Mouse (Mus musculus): ENCODE measurements around the gene Hadh. TPM values are rescaled to one million over a fixed set of nuclear protein-coding genes. Genes with fewer than 3 reads are reported as not detected.
A peak's percentile ranks its signal among the peaks of the same experiment; 100 is the strongest.

Gene Hadh
- polyA plus RNA-seq, 1 experiment from 2014 or later: 77.6 TPM

- WGBS: 77% methylated on average over 6 of the region's 6 CpGs
Observed at GRCm38 (mm10) chr3:131228083-131228482, 43.8 kb downstream of the Hadh start.

GRCm38 (mm10) chr3:131218636-131219390 lies 53.1 kb downstream of the Hadh start:
- DNase-seq (ENCODE audit: low spot score): no peak
- H3K9me3 ChIP-seq (ENCODE audit: control insufficient read depth, low read length): no peaks in the 10 kb centered on the region
- no peaks in the 10 kb centered on the region for H3K27me3 ChIP-seq (ENCODE audit: control insufficient read depth, insufficient read depth, low read length)
- 80% methylated on average over 14 of the region's 14 CpGs for WGBS
- no peak overlapping the region for H3K4me2 ChIP-seq (ENCODE audit: low read depth)
- no peak for ATAC-seq (ENCODE audit: insufficient read depth, low FRiP score, low TSS enrichment)
- no peaks in the 10 kb centered on the region for H3K4me1 ChIP-seq (ENCODE audit: control insufficient read depth, insufficient read depth, low read length)
- H3K4me3 ChIP-seq (ENCODE audit: low read depth, low read length): no peak overlapping the region
- H3K27ac ChIP-seq (ENCODE audit: low read depth, low read length): no peak overlapping the region
- H3K9ac ChIP-seq (ENCODE audit: low read length): no peak overlapping the region
- H3K36me3 ChIP-seq (ENCODE audit: control insufficient read depth, insufficient read depth, low read length): no peaks in the 10 kb centered on the region; the same call in 1 of the 2 replicates

More at GRCm38 (mm10) chr3:131228083-131228482, 43.8 kb downstream of the Hadh start:
- no peak for ATAC-seq (ENCODE audit: insufficient read depth, low FRiP score, low TSS enrichment)
- Histone ChIP-seq H3K9me3 (ENCODE audit: control insufficient read depth, low read length) (no peaks in the 10 kb centered on the region), H3K4me1 (ENCODE audit: control insufficient read depth, insufficient read depth, low read length) (no peaks in the 10 kb centered on the region), H3K27me3 (ENCODE audit: control insufficient read depth, insufficient read depth, low read length) (no peaks in the 10 kb centered on the region), H3K36me3 (ENCODE audit: control insufficient read depth, insufficient read depth, low read length) (no peaks in the 10 kb centered on the region; the same call in 1 of the 2 replicates), H3K27ac (ENCODE audit: low read depth, low read length) (no peak overlapping the region), H3K4me3 (ENCODE audit: low read depth, low read length) (no peak overlapping the region), H3K9ac (ENCODE audit: low read length) (no peak overlapping the region), H3K4me2 (ENCODE audit: low read depth) (no peak overlapping the region)
- no peak for DNase-seq (ENCODE audit: low spot score)

- Histone ChIP-seq H3K36me3 (ENCODE audit: control insufficient read depth, insufficient read depth, low read length) (no peaks in the 10 kb centered on the region; the same call in 1 of the 2 replicates), H3K4me3 (ENCODE audit: low read depth, low read length) (no peak overlapping the region), H3K9ac (ENCODE audit: low read length) (no peak overlapping the region), H3K4me2 (ENCODE audit: low read depth) (no peak overlapping the region), H3K9me3 (ENCODE audit: control insufficient read depth, low read length) (no peaks in the 10 kb centered on the region), H3K4me1 (ENCODE audit: control insufficient read depth, insufficient read depth, low read length) (no peaks in the 10 kb centered on the region), H3K27ac (ENCODE audit: low read depth, low read length) (no peak overlapping the region), H3K27me3 (ENCODE audit: control insufficient read depth, insufficient read depth, low read length) (no peaks in the 10 kb centered on the region)
- 66% methylated on average over 9 of the region's 9 CpGs for WGBS
- ATAC-seq (ENCODE audit: insufficient read depth, low FRiP score, low TSS enrichment): no peak
- DNase-seq (ENCODE audit: low spot score): no peak
Observed at GRCm38 (mm10) chr3:131214841-131215240, 57.1 kb downstream of the Hadh start.

GRCm38 (mm10) chr3:131214060-131214658 lies 57.7 kb downstream of the Hadh start:
- DNase-seq (ENCODE audit: low spot score): no peak
- WGBS: 88% methylated on average over 9 of the region's 9 CpGs
- no peaks in the 10 kb centered on the region for H3K27me3 ChIP-seq (ENCODE audit: control insufficient read depth, insufficient read depth, low read length)
- no peak overlapping the region for H3K4me3 ChIP-seq (ENCODE audit: low read depth, low read length)
- no peaks in the 10 kb centered on the region for H3K4me1 ChIP-seq (ENCODE audit: control insufficient read depth, insufficient read depth, low read length)
- H3K4me2 ChIP-seq (ENCODE audit: low read depth): no peak overlapping the region
- no peak for ATAC-seq (ENCODE audit: insufficient read depth, low FRiP score, low TSS enrichment)
- H3K27ac ChIP-seq (ENCODE audit: low read depth, low read length): no peak overlapping the region
- H3K9me3 ChIP-seq (ENCODE audit: control insufficient read depth, low read length): no peaks in the 10 kb centered on the region
- no peak overlapping the region for H3K9ac ChIP-seq (ENCODE audit: low read length)
- no peaks in the 10 kb centered on the region; the same call in 1 of the 2 replicates for H3K36me3 ChIP-seq (ENCODE audit: control insufficient read depth, insufficient read depth, low read length)

- WGBS: 85% methylated on average over 7 of the region's 7 CpGs
Observed at GRCm38 (mm10) chr3:131212200-131212599, 59.7 kb downstream of the Hadh start.

GRCm38 (mm10) chr3:131208265-131208891 lies 63.5 kb downstream of the Hadh start:
- WGBS: 83% methylated on average over 13 of the region's 13 CpGs
- Histone ChIP-seq H3K27ac (ENCODE audit: low read depth, low read length) (no peak overlapping the region), H3K4me2 (ENCODE audit: low read depth) (no peak overlapping the region)

More at GRCm38 (mm10) chr3:131212200-131212599, 59.7 kb downstream of the Hadh start:
- no peak overlapping the region for H3K4me2 ChIP-seq (ENCODE audit: low read depth)
- no peaks in the 10 kb centered on the region for H3K27me3 ChIP-seq (ENCODE audit: control insufficient read depth, insufficient read depth, low read length)
- H3K36me3 ChIP-seq (ENCODE audit: control insufficient read depth, insufficient read depth, low read length): no peaks in the 10 kb centered on the region; the same call in 1 of the 2 replicates
- no peak overlapping the region for H3K27ac ChIP-seq (ENCODE audit: low read depth, low read length)
- no peak for ATAC-seq (ENCODE audit: insufficient read depth, low FRiP score, low TSS enrichment)
- DNase-seq (ENCODE audit: low spot score): peak; percentile 28
- H3K9me3 ChIP-seq (ENCODE audit: control insufficient read depth, low read length): no peaks in the 10 kb centered on the region
- no peak overlapping the region for H3K4me3 ChIP-seq (ENCODE audit: low read depth, low read length)
- H3K4me1 ChIP-seq (ENCODE audit: control insufficient read depth, insufficient read depth, low read length): no peaks in the 10 kb centered on the region
- H3K9ac ChIP-seq (ENCODE audit: low read length): no peak overlapping the region

GRCm38 (mm10) chr3:131207846-131208245 lies 64.1 kb downstream of the Hadh start:
- no peak overlapping the region for H3K27ac ChIP-seq (ENCODE audit: low read depth, low read length)
- 92% methylated on average over 5 of the region's 5 CpGs for WGBS

More at GRCm38 (mm10) chr3:131208265-131208891, 63.5 kb downstream of the Hadh start:
- DNase-seq (ENCODE audit: low spot score) (no peak), ATAC-seq (ENCODE audit: insufficient read depth, low FRiP score, low TSS enrichment) (no peak)
- H3K36me3 ChIP-seq (ENCODE audit: control insufficient read depth, insufficient read depth, low read length): no peaks in the 10 kb centered on the region
- H3K4me3 ChIP-seq (ENCODE audit: low read depth, low read length): no peak overlapping the region
- H3K9me3 ChIP-seq (ENCODE audit: control insufficient read depth, low read length): no peaks in the 10 kb centered on the region
- H3K9ac ChIP-seq (ENCODE audit: low read length): no peak overlapping the region
- H3K4me1 ChIP-seq (ENCODE audit: control insufficient read depth, insufficient read depth, low read length): no peaks in the 10 kb centered on the region
- no peaks in the 10 kb centered on the region for H3K27me3 ChIP-seq (ENCODE audit: control insufficient read depth, insufficient read depth, low read length)

GRCm38 (mm10) chr3:131202311-131202710 lies 69.6 kb downstream of the Hadh start:
- H3K36me3 ChIP-seq (ENCODE audit: control insufficient read depth, insufficient read depth, low read length): no peaks in the 10 kb centered on the region; the same call in 1 of the 2 replicates
- DNase-seq (ENCODE audit: low spot score): no peak
- no peaks in the 10 kb centered on the region for H3K27me3 ChIP-seq (ENCODE audit: control insufficient read depth, insufficient read depth, low read length)
- WGBS: 51% methylated on average over 7 of the region's 7 CpGs
- no peak overlapping the region for H3K27ac ChIP-seq (ENCODE audit: low read depth, low read length)
- ATAC-seq (ENCODE audit: insufficient read depth, low FRiP score, low TSS enrichment): no peak
- H3K4me1 ChIP-seq (ENCODE audit: control insufficient read depth, insufficient read depth, low read length): no peaks in the 10 kb centered on the region
- H3K4me3 ChIP-seq (ENCODE audit: low read depth, low read length): no peak overlapping the region
- no peaks in the 10 kb centered on the region for H3K9me3 ChIP-seq (ENCODE audit: control insufficient read depth, low read length)
- no peak overlapping the region for H3K4me2 ChIP-seq (ENCODE audit: low read depth)
- no peak overlapping the region for H3K9ac ChIP-seq (ENCODE audit: low read length)

More at GRCm38 (mm10) chr3:131207846-131208245, 64.1 kb downstream of the Hadh start:
- no peaks in the 10 kb centered on the region for H3K9me3 ChIP-seq (ENCODE audit: control insufficient read depth, low read length)
- no peaks in the 10 kb centered on the region; the same call in 1 of the 2 replicates for H3K36me3 ChIP-seq (ENCODE audit: control insufficient read depth, insufficient read depth, low read length)
- ATAC-seq (ENCODE audit: insufficient read depth, low FRiP score, low TSS enrichment) (no peak), DNase-seq (ENCODE audit: low spot score) (no peak)
- H3K4me3 ChIP-seq (ENCODE audit: low read depth, low read length): no peak overlapping the region
- H3K9ac ChIP-seq (ENCODE audit: low read length): no peak overlapping the region
- H3K4me2 ChIP-seq (ENCODE audit: low read depth): no peak overlapping the region
- no peaks in the 10 kb centered on the region for H3K4me1 ChIP-seq (ENCODE audit: control insufficient read depth, insufficient read depth, low read length)
- no peaks in the 10 kb centered on the region for H3K27me3 ChIP-seq (ENCODE audit: control insufficient read depth, insufficient read depth, low read length)
